Mouse (Mus musculus) megakaryocyte, embryonic 14.5 days (primary cell): ENCODE measurements around the gene BC107364.
"Not testable (repeated sequence)": the region's sequence is repeated elsewhere in the genome, so short reads cannot be mapped to it uniquely, and the experiment has no call there.

Experiments used
- FLI1 ChIP-seq: IDR thresholded peaks from 2 replicates; pipeline ENCODE4 v1.6.1; 2012; ENCODE audit warnings: low read length, inconsistent platforms, mixed read lengths
- GATA1 ChIP-seq: IDR thresholded peaks from 3 replicates; pipeline ENCODE4 v1.6.1; 2012; ENCODE audit warnings: mixed read lengths, low read length, inconsistent platforms, borderline replicate concordance

- not testable (repeated sequence) for TF ChIP-seq GATA1, FLI1
Observed at GRCm38 (mm10) chr3:96408111-96408510, 44.0 kb downstream of the BC107364 start.
